Mouse (Mus musculus): ENCODE data around the gene Zfp960. TPM values are rescaled to one million over a fixed set of nuclear protein-coding genes. Genes with fewer than 3 reads are reported as not detected.

Gene Zfp960
- total RNA-seq (2023): 0.95 TPM

DNA sequence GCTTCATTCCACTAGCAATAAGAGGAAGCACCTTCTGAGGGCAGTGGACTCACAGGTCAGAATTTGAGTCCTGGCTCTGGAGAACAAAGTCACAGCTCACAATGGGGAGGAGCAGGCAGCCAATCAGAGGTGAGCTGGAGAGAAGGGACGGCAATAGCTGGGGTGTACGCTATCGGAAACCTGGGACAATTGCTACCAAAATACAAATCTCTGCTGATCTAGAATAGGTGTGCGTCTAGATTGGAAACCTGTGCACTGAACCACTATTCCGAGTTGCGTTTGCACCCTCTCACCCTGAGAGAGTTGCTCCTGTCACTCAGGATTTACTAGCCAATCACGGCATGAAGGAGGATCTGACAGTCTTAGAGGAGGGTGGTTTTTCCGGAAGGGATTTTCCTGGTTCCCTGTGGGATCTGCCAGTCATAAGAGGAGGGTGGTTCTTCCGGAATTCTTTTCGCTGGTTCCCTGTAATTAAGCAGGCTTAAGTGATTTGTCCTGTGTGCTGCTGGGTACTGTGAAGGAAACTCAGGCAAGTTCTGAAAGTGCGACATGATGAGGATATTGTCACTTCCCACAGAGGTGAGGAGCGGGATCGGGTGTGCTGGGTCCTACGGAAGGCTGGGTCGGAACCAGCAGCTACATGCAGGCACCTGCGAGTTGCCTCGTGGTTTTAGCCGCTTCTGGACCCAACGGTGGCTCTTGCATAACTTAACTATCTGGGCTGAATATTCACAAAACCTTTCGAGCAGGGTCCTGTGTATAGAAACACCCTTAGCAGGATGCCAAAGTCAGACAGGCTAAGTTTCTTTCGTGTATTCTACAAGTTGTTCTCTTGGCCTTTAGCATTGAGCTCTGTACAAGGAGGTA, at the start of gene Zfp960:
Zfp960 (plus strand) TSS at position 486 of the 867 bp plus-strand sequence.

DNA sequence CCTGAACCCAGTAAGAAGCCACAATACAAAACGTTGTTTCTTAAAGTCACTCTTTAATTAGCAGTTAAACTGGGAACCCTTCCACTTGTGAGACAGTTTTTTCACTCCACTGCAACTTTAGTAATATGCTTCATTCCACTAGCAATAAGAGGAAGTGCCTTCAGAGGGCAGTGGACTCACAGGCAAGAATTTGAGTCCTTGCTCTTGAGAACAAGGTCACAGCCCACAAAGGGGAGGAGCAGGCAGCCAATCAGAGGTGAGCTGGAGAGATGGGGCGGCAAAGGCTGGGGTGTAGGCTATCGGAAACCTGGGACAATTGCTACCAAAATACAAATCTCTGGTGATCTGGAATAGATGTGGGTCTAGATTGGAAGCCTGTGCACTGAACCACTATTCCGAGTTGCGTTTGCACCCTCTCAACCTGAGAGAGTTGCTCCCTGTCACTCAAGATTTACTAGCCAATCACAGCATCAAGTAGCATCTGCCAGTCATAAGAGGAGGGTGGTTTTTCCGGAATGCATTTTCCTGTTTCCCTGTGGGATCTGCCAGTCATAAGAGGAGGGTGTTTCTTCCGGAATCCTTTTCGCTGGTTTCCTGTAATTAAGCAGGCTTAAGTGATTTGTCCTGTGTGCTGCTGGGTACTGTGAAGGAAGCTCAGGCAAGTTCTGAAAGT, 57.1 kb downstream of the Zfp960 start, which contains the start of gene Zfp97:
Zfp97 (plus strand) TSS at position 586 of the 673 bp plus-strand sequence.

Other genes with a start within 250 kb of the Zfp960 start
- 8.0 TPM for gene Zfp97, start 57.3 kb downstream of the Zfp960 start, total RNA-seq (2023)